Mouse (Mus musculus): ENCODE measurements around the gene Prdx5. TPM values are rescaled to one million over a fixed set of nuclear protein-coding genes. Genes with fewer than 3 reads are reported as not detected.

Gene Prdx5
- polyA plus RNA-seq, 1 experiment from 2014 or later = 184 TPM

DNA sequence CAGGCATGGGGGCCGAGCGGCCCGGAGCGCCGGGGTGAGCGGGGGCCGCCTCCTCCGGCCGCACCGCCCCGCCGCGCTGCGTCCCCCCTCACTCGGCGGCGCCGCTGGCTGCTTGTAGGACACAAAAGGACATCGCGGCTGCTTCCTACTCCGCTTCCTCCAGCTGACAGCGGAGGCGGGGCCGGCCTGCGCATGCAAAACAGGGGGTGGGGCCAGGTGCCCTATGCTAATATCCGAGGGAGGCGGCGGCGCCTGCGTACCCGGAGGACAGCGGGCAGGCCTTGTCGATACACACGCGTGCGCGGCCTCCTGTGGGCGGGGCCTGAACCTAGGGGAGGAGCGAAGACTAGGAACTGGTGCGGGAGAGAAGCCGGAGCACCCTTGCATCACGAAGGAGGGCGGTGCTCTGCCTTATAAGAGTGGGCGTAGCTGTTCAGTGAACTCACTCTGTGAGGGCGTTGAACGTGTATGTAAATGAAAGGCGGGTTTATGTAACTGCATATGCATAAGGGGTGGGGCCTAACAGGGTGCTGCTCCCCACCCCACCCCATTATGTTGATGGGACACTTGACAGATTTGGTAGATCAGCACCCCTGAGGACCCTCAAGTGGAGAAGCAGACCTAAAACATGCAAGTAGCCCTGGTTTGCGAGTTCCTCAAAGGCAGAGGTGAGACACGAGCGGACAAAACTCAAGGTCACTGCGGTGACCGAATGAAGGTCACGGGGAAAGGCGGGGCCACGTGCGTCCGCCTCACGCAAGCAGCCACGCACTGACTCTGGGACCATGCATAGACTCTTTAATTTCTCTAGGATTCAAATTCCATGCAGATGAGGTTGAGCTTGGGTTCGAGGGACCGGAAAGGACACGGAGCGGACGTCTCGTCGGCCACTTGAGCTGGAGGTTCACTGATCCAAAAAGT lies 12.0 kb upstream of the Prdx5 start, which contains the start of gene Esrra:
TSS of gene Esrra (minus strand) at position 167 of the 921 bp plus-strand sequence.
- peak within 1 kb of the TSS; percentile 95 for H3K27ac ChIP-seq
- H3K27me3 ChIP-seq (replicated peaks) = peaks cover 33% of the 10 kb centered on the region
- peak within 1 kb of the TSS; percentile 73 for H3K4me2 ChIP-seq (replicated peaks)
- ATAC-seq = peak; percentile 92
- H3K9me3 ChIP-seq = no peaks in the 10 kb centered on the region
- H3K4me3 ChIP-seq (replicated peaks) = peak within 1 kb of the TSS; percentile 87
- H3K36me3 ChIP-seq = no peaks in the 10 kb centered on the region
- H3K9ac ChIP-seq = peak within 1 kb of the TSS; percentile 90
- WGBS = under 1% methylated on average over 65 of the region's 66 CpGs
- peaks cover 35% of the 10 kb centered on the region for H3K4me1 ChIP-seq (replicated peaks)

DNA sequence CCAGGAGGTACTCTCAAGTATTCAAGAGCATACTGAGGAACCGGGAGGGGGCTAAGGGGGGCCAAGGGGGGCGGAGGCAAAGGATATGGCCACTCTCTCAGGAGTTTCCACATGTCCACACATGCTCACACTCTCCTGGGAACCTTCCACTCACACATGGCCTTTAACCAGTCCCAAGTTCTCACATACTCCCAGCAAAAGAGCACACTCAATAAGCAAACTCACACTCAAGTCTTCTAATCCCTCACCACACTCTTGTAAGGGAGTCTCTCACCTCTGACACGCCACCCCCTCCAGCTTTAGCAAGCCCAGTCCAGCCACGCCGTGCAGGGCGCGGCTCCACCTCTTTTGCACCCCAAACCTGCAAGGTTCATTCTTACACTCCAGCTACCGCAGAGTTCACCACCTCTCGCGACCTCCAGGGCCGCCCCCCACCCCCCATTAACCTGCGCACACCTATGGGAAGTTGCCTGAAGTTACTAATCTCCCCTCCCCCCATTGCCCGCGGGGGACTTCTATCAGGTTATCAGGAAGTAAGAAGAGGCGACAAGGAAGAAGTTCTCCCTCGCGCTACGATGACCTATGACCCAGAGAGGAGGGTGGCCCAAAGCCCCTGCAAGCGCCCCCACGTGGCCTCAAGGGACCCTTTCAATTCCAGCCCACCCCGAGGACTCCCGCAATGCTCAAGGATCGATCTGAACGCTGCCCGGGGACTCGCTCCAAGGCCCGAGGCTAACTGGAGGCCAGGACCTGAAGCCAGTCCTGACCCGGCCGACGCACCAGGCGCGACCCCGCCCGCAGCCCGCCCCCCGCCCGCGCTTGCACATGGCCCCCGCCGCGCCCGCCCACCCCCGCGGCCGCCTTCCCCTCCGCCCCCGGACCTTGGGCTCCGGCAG lies 11.1 kb upstream of the Prdx5 start:
- 2% methylated on average over 48 of the region's 48 CpGs for WGBS
- no peaks in the 10 kb centered on the region for H3K36me3 ChIP-seq
- H3K4me2 ChIP-seq (replicated peaks) = peak overlapping the region; percentile 73
- peaks cover 24% of the 10 kb centered on the region for H3K27me3 ChIP-seq (replicated peaks)
- peak overlapping the region; percentile 95 for H3K27ac ChIP-seq
- peak; percentile 3; the same call in 1 of the 2 replicates for ATAC-seq
- peaks cover 29% of the 10 kb centered on the region for H3K4me1 ChIP-seq (replicated peaks)
- H3K9ac ChIP-seq = peak overlapping the region; percentile 90
- H3K4me3 ChIP-seq (replicated peaks) = peak overlapping the region; percentile 87
- H3K9me3 ChIP-seq = no peaks in the 10 kb centered on the region

DNA sequence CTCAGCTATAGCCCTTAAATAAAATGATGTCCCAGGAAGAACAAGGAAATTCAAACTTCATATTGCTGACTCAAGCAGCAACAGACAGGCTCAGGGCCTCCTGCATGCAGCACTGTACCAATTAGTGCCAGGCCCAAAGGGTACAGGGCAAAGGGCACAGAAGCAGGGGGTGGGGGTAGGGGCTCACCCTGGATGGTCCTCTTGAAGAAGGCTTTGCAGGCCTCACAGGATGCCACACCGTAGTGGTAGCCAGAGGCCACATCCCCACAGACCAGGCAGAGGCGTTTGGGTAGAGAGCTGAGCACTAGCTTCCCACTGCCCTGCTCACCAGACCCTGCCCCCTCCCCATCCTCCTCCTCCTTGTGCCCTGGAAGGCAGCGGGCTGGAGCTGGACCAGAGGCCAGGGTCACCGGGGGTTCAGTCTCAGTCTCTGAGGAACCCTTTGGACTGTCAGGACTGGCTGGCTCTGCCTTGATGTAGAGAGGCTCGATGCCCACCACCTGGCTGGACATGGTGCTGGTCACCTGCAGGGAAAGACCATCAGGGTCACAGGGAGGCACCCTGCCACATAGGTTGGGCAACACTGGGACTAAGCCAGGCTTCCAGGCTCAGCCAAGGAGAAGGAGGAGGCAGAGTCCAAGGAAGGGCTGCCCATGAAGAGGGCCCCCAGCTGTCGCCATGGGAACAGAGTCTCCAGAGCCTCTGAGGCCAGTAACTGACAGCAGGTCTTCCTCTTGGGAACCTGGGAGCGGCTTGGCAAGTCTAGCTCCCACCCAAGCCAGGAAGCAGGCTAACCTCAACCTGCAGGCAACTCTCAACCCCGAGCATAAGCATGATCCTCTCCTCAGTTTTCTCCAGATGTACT lies 10.2 kb upstream of the Prdx5 start:
- H3K27me3 ChIP-seq (replicated peaks) = peaks cover 15% of the 10 kb centered on the region
- H3K9me3 ChIP-seq = no peaks in the 10 kb centered on the region
- peak overlapping the region; percentile 95 for H3K27ac ChIP-seq
- peak; percentile 50 for ATAC-seq
- peaks cover 21% of the 10 kb centered on the region for H3K4me1 ChIP-seq (replicated peaks)
- no peaks in the 10 kb centered on the region for H3K36me3 ChIP-seq
- peak overlapping the region; percentile 90 for H3K9ac ChIP-seq
- 37% methylated on average over 8 of the region's 8 CpGs for WGBS
- peak overlapping the region; percentile 87 for H3K4me3 ChIP-seq (replicated peaks)
- peak overlapping the region; percentile 73 for H3K4me2 ChIP-seq (replicated peaks)

DNA sequence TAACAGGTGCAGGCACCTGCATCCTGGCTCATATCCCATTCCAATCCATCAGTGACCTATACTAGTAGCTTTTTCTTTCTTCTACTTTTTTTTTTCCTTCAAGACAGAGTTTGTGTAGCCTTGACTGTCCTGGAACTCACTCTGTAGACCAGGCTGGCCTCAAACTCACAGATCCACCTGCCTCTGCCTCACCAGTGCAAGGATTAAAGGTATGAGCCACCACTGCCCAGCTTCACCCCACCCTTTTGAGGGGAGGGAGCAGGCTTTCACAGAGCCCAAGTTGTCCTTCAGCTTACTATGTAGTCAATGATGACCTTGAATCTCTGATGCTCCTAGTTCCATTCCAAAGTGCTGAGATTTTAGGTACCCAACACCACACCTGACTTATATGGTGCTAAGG lies 9.5 kb upstream of the Prdx5 start:
- H3K36me3 ChIP-seq = no peaks in the 10 kb centered on the region
- ATAC-seq = no peak
- no peaks in the 10 kb centered on the region for H3K9me3 ChIP-seq
- H3K4me2 ChIP-seq (replicated peaks) = peak overlapping the region; percentile 73
- peaks cover 19% of the 10 kb centered on the region for H3K4me1 ChIP-seq (replicated peaks)
- no peak overlapping the region for H3K9ac ChIP-seq
- no peak overlapping the region for H3K4me3 ChIP-seq (replicated peaks)
- peak overlapping the region; percentile 95 for H3K27ac ChIP-seq
- H3K27me3 ChIP-seq (replicated peaks) = peaks cover 9% of the 10 kb centered on the region; the same call in 1 of the 2 replicates

DNA sequence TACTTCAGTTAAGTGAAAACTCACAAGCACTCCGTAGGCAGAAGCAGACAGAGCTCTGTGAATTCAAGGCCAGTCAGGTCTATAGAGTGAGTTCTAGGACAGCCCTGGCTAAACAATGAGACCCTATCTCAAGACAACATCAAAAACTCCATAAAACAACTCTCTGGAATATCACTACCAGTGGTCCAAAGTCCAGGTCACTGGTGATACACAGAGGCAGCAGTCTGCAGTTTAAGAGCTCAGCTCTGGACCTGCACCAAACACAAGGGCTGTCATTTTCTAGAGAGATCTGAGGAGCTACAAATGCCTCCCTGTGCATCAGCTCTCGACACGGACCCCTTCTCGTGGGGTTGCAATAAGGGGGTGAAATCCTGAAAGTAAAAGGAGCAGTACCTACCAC lies 8.4 kb upstream of the Prdx5 start:
- Histone ChIP-seq H3K27me3 (replicated peaks) (peaks cover 6% of the 10 kb centered on the region; the same call in 1 of the 2 replicates), H3K4me1 (replicated peaks) (peaks cover 19% of the 10 kb centered on the region), H3K4me2 (replicated peaks) (no peak overlapping the region; the same call in 1 of the 2 replicates), H3K27ac (peak overlapping the region; percentile 33; the same call in 1 of the 2 replicates), H3K9ac (no peak overlapping the region), H3K4me3 (replicated peaks) (no peak overlapping the region), H3K9me3 (no peaks in the 10 kb centered on the region), H3K36me3 (peaks cover 7% of the 10 kb centered on the region; the same call in 1 of the 2 replicates)
- no peak for ATAC-seq
- whole genome bisulfite sequencing = 78% methylated on average over 4 of the region's 4 CpGs

DNA sequence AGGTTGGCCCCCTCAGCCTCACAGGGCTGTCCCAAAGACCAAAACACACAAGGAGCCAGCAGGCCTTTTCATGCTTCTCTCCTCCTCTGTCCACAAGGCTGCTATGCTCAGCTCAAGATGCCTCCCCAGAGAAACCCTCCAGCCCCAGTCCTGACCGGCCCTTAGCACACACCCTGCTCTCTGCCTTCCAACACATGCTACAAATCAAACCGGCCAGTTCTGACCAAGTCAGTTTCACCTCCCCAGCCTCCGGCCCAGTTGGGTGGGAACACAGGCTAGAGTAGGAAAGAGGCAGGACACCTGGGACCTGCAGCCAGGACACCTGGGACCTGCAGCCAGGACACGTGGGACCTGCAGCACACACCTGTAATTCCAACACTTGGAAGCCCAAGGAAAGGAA lies 6.6 kb upstream of the Prdx5 start:
- H3K4me2 ChIP-seq (replicated peaks) = no peak overlapping the region

DNA sequence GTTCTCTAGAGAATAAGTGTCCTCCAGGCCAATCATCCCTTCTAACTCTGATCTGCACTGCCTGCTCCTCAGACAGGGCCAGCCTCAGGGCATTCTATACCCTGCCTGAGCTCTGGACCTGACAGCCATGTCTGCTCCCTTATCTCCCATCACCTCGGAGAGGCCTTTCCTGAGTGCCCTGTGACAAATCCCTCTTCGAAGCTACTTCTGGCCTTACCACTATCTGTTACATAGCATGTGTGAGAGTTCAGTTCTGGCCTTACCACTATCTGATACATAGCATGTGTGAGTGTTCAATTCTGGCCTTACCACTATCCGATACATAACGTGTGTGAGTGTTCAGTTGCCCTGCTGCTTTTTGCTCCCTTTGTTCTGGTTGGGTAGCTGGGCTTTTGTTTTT lies 5.4 kb upstream of the Prdx5 start:
- Histone ChIP-seq H3K4me2 (replicated peaks) (no peak overlapping the region), H3K27ac (no peak overlapping the region), H3K9ac (no peak overlapping the region), H3K36me3 (peaks cover 27% of the 10 kb centered on the region), H3K4me1 (replicated peaks) (peaks cover 16% of the 10 kb centered on the region), H3K9me3 (no peaks in the 10 kb centered on the region), H3K27me3 (replicated peaks) (no peaks in the 10 kb centered on the region), H3K4me3 (replicated peaks) (no peak overlapping the region)
- no peak for ATAC-seq
- WGBS = 83% methylated on average over 4 of the region's 4 CpGs

More for the DNA sequence above, 6.6 kb upstream of the Prdx5 start:
- peaks cover 22% of the 10 kb centered on the region for H3K36me3 ChIP-seq
- no peaks in the 10 kb centered on the region for H3K27me3 ChIP-seq (replicated peaks)
- H3K4me1 ChIP-seq (replicated peaks) = peaks cover 16% of the 10 kb centered on the region
- no peak overlapping the region for H3K4me3 ChIP-seq (replicated peaks)
- ATAC-seq = no peak
- H3K9me3 ChIP-seq = no peaks in the 10 kb centered on the region
- H3K9ac ChIP-seq = no peak overlapping the region
- no peak overlapping the region for H3K27ac ChIP-seq
- 73% methylated on average over 4 of the region's 4 CpGs for WGBS

DNA sequence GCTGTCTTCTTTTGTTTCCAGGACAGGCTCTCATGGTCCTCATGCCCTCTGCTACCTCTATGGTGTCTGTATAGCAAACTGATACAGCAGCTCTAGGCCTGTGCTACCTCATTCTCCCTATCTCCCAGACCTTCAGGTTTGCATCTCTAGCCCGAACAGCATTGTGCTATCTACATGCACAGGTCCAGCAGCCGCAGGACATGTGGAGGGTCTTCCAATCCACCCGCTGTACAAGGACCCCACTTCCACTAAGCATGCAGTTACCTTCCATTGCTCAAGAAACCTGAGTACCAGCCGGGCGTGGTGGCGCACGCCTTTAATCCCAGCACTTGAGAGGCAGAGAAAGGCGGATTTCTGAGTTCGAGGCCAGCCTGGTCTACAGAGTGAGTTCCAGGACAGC lies 4.6 kb upstream of the Prdx5 start:
- Histone ChIP-seq H3K27ac (no peak overlapping the region), H3K9me3 (no peaks in the 10 kb centered on the region), H3K4me1 (replicated peaks) (peaks cover 9% of the 10 kb centered on the region), H3K36me3 (peaks cover 27% of the 10 kb centered on the region), H3K27me3 (replicated peaks) (no peaks in the 10 kb centered on the region), H3K4me2 (replicated peaks) (no peak overlapping the region), H3K4me3 (replicated peaks) (no peak overlapping the region), H3K9ac (no peak overlapping the region)
- no peak for ATAC-seq
- 90% methylated on average over 9 of the region's 9 CpGs for WGBS

DNA sequence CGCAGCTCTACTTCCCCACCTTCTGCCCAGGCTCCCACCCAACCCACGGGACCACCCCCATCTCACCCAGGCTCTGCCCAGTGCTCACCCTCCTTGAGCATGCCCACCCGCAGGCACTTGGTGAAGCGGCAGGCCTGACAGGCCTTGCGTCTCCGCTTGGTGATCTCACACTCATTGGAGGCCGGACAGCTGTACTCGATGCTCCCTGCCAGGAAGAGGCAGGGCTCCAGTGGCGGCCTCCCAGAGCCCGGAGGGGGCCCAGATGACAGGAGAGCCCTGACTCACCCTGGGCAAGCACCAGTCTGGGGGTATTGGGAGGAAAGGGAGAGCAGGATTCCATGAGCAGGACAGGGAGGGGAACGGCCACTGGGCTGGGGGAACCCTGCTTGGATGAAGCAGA lies 4.1 kb upstream of the Prdx5 start:
- H3K27ac ChIP-seq = no peak overlapping the region
- ATAC-seq = no peak
- H3K4me2 ChIP-seq (replicated peaks) = no peak overlapping the region
- H3K27me3 ChIP-seq (replicated peaks) = no peaks in the 10 kb centered on the region
- no peak overlapping the region for H3K9ac ChIP-seq
- peaks cover 7% of the 10 kb centered on the region for H3K4me1 ChIP-seq (replicated peaks)
- H3K36me3 ChIP-seq = peaks cover 27% of the 10 kb centered on the region
- no peaks in the 10 kb centered on the region for H3K9me3 ChIP-seq
- 81% methylated on average over 11 of the region's 11 CpGs for WGBS
- no peak overlapping the region for H3K4me3 ChIP-seq (replicated peaks)

DNA sequence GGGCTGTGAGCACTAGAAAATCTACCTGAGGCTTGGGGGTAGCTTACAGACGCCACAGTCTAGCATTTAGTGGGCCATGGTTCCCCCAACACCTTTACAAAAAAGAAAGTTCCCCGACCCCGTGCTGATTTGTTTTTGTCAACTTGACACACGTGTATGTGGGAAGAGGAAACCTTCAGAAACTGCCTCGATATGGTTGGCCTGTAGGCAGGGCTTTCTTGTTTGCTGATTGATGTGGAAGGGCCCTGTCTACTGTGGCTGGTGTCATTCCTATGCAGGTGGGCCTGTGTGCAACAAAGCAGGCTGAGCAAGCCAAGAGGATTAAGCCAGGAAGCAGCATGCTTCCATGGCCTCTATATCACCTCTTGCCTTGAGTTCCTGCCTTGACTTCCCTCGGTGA lies 3.1 kb upstream of the Prdx5 start:
- no peak for ATAC-seq
- WGBS = 86% methylated on average over 6 of the region's 6 CpGs
- H3K4me1 ChIP-seq (replicated peaks) = peaks cover 13% of the 10 kb centered on the region

DNA sequence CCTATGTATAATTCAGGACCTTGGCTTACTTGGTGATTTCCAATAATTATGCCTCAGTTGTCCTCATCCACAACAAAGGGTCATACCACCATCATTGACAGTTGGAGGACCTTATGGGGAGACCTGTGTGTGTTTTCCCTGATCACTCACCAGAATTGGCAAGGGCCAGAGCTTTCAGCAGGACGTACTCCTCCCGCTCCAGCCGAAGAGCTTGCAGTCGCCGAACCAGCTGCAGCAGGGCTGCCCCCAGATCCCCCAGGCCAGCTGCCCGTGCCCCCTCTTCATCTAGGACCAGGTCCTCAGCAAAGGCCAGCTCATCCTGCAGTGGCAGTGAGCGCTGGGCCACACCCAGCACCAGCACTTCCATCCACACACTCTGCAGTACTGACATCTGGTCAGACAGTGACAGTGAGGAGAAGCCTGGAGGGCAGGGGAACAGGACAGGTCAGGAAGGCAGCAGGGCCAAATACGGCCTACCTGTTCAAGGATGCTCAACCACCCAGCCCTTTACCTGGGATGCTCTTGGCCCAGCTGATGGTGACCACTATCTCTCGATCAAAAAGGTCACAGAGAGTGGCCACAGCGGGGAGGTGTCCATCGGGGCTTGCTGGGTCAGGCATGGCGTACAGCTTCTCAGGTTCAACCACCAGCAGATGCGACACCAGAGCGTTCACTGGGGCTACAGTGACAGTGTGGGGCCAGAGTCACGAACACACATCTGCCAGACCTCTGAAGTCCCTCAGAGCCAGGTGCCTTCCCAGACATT lies 2.5 kb upstream of the Prdx5 start:
- Histone ChIP-seq H3K9ac (no peak overlapping the region), H3K9me3 (no peaks in the 10 kb centered on the region), H3K4me3 (replicated peaks) (no peak overlapping the region), H3K27ac (no peak overlapping the region), H3K4me1 (replicated peaks) (peaks cover 20% of the 10 kb centered on the region), H3K27me3 (replicated peaks) (no peaks in the 10 kb centered on the region), H3K36me3 (peaks cover 27% of the 10 kb centered on the region), H3K4me2 (replicated peaks) (no peak overlapping the region)
- 93% methylated on average over 15 of the region's 15 CpGs for WGBS
- ATAC-seq = no peak

More for the DNA sequence above, 3.1 kb upstream of the Prdx5 start:
- H3K36me3 ChIP-seq = peaks cover 27% of the 10 kb centered on the region
- no peaks in the 10 kb centered on the region for H3K27me3 ChIP-seq (replicated peaks)
- no peak overlapping the region for H3K9ac ChIP-seq
- H3K4me3 ChIP-seq (replicated peaks) = no peak overlapping the region
- H3K4me2 ChIP-seq (replicated peaks) = no peak overlapping the region
- H3K9me3 ChIP-seq = no peaks in the 10 kb centered on the region
- H3K27ac ChIP-seq = no peak overlapping the region
